Mouse (Mus musculus) cerebellum, adult 9-10 months (tissue): Measurements from ENCODE around the gene Ctsz.

Source experiments
- DNase-seq: peaks from one replicate; pipeline ENCODE4 v3.0.0; 2022

Gene Ctsz

GRCm38 (mm10) chr2:174381021-174381420, 57.8 kb downstream of the Ctsz start:
- DNase-seq, result no peak
